Mouse (Mus musculus) neural tube, embryonic 10.5 days (tissue): ENCODE measurements around the gene Art4.

Source experiments
- DNase-seq: peaks from one replicate; pipeline ENCODE4 v3.0.0-alpha.2; 2017; ENCODE audit warnings: low spot score; ENCODE audit errors: extremely low spot score

Art4 gene

GRCm38 (mm10) chr6:136868921-136869320, 11.4 kb upstream of the Art4 start:
- DNase-seq: no peak

- DNase-seq: no peak
Observed at GRCm38 (mm10) chr6:136866150-136866549, 8.6 kb upstream of the Art4 start.

GRCm38 (mm10) chr6:136865360-136865759, 7.8 kb upstream of the Art4 start:
- DNase-seq: no peak

GRCm38 (mm10) chr6:136861020-136861419, 3.5 kb upstream of the Art4 start:
- no peak for DNase-seq

- no peak for DNase-seq
Observed at GRCm38 (mm10) chr6:136858420-136858819, 887 bp upstream of the Art4 start.

GRCm38 (mm10) chr6:136857873-136858260, 334 bp upstream of the Art4 start:
- DNase-seq: no peak

- DNase-seq: no peak
Observed at GRCm38 (mm10) chr6:136856071-136856636, 1.4 kb downstream of the Art4 start.

GRCm38 (mm10) chr6:136855183-136855582, 2.4 kb downstream of the Art4 start:
- no peak for DNase-seq

- DNase-seq: no peak
Observed at GRCm38 (mm10) chr6:136854361-136854781, 3.2 kb downstream of the Art4 start.

GRCm38 (mm10) chr6:136852762-136853161, 4.8 kb downstream of the Art4 start:
- DNase-seq: no peak

- DNase-seq: no peak
Observed at GRCm38 (mm10) chr6:136852348-136852747, 5.2 kb downstream of the Art4 start.

- no peak for DNase-seq
Observed at GRCm38 (mm10) chr6:136850267-136850666, 7.3 kb downstream of the Art4 start.

- DNase-seq: no peak
Observed at GRCm38 (mm10) chr6:136848971-136849370, 8.6 kb downstream of the Art4 start.

- no peak for DNase-seq
Observed at GRCm38 (mm10) chr6:136848399-136848798, 9.1 kb downstream of the Art4 start.

GRCm38 (mm10) chr6:136847790-136848189, 9.7 kb downstream of the Art4 start:
- peak; percentile 49 for DNase-seq

GRCm38 (mm10) chr6:136847267-136847666, 10.3 kb downstream of the Art4 start:
- no peak for DNase-seq

GRCm38 (mm10) chr6:136845706-136846480, 11.6 kb downstream of the Art4 start:
- no peak for DNase-seq

- DNase-seq: no peak
Observed at GRCm38 (mm10) chr6:136844903-136845302, 12.6 kb downstream of the Art4 start.

GRCm38 (mm10) chr6:136837323-136837722, 20.2 kb downstream of the Art4 start:
- DNase-seq: no peak

- no peak for DNase-seq
Observed at GRCm38 (mm10) chr6:136835352-136835751, 22.2 kb downstream of the Art4 start, which contains the start of gene Smco3. TSS of gene Smco3 (minus strand) at chr6:136835452.

- no peak for DNase-seq
Observed at GRCm38 (mm10) chr6:136831712-136832111, 25.8 kb downstream of the Art4 start.

GRCm38 (mm10) chr6:136828681-136829080, 28.9 kb downstream of the Art4 start:
- DNase-seq: no peak
